Mouse (Mus musculus) CH12.LX (cell line): ENCODE measurements around the gene Rnf41. TPM values are rescaled to one million over a fixed set of nuclear protein-coding genes. Genes with fewer than 3 reads are reported as not detected.

Source experiments
- DNase-seq: peaks from one replicate; pipeline ENCODE4 v3.0.0-alpha.2; 2013; ENCODE audit errors: extremely low read depth
- H3K27ac ChIP-seq: 2 replicates; pipeline ENCODE4 v1.5.1; 2012; ENCODE audit warnings: low read depth, mild to moderate bottlenecking, control low read depth, moderate library complexity; ENCODE audit not compliant: insufficient read depth
- H3K27me3 ChIP-seq: replicated peaks from 2 replicates; pipeline ENCODE3; 2012; ENCODE audit warnings: inconsistent platforms
- H3K36me3 ChIP-seq, 2 experiments: replicated peaks in 1 of 2; 2 replicates each; pipeline versions ENCODE3 to v1.6.1; 2012; ENCODE audit warnings: inconsistent platforms in 1 of 2, low read length in 1 of 2, mild to moderate bottlenecking in 1 of 2, mixed read lengths in 1 of 2, moderate library complexity in 1 of 2; ENCODE audit not compliant: control insufficient read depth in 1 of 2, insufficient read depth in 1 of 2
- H3K4me1 ChIP-seq, 2 experiments: 2 replicates each; pipeline ENCODE4 v1.6.1; 2012; ENCODE audit warnings: inconsistent platforms in 1 of 2, moderate library complexity in 1 of 2; ENCODE audit not compliant: insufficient read depth in 2 of 2, control insufficient read depth in 1 of 2
- H3K4me2 ChIP-seq: 2 replicates; pipeline ENCODE4 v1.6.1; 2012; ENCODE audit warnings: low read depth, mild to moderate bottlenecking, control low read depth; ENCODE audit not compliant: poor library complexity, insufficient read depth, severe bottlenecking
- H3K4me3 ChIP-seq, 3 experiments: fragments of 150-350 bp in 1 of 3; sonication (generic) in 1 of 3; replicated peaks in 1 of 3; 2 replicates each; pipeline versions ENCODE3 to v1.5.1; 2011 to 2012; ENCODE audit warnings: low read depth in 2 of 3, low read length in 2 of 3, mild to moderate bottlenecking in 2 of 3, moderate library complexity in 2 of 3, control low read depth in 1 of 3, improper control_type of control experiment in 1 of 3, inconsistent platforms in 1 of 3, mixed read lengths in 1 of 3; ENCODE audit not compliant: poor library complexity in 1 of 3
- H3K79me2 ChIP-seq: replicated peaks from 2 replicates; pipeline ENCODE4 v1.6.1; 2012; ENCODE audit warnings: mild to moderate bottlenecking, moderate library complexity; ENCODE audit not compliant: control insufficient read depth, poor library complexity, insufficient read depth, severe bottlenecking; ENCODE audit errors: extremely low read depth
- H3K9ac ChIP-seq: 2 replicates; pipeline ENCODE4 v1.6.1; 2012; ENCODE audit warnings: low read depth, mild to moderate bottlenecking, control low read depth, moderate library complexity; ENCODE audit not compliant: insufficient read depth
- H3K9me3 ChIP-seq: replicated peaks from 2 replicates; pipeline ENCODE3; 2012; ENCODE audit warnings: low read length, inconsistent platforms, mixed read lengths
- BHLHE40 ChIP-seq: IDR thresholded peaks from 2 replicates; pipeline ENCODE4 v1.6.1; 2011; ENCODE audit warnings: mild to moderate bottlenecking, low read depth, low read length, improper control_type of control experiment
- CHD1 ChIP-seq: IDR thresholded peaks from 2 replicates; pipeline ENCODE4 v1.6.1; 2012; ENCODE audit warnings: low read depth, low read length, improper control_type of control experiment, inconsistent platforms
- CHD2 ChIP-seq: IDR thresholded peaks from 2 replicates; pipeline ENCODE4 v1.6.1; 2011; ENCODE audit warnings: low read length, improper control_type of control experiment
- CTCF ChIP-seq, 2 experiments: IDR thresholded peaks in 1 of 2; conservative IDR thresholded peaks in 1 of 2; 2 replicates each; pipeline ENCODE4 v1.5.1; 2011 to 2012; ENCODE audit warnings: low read depth in 2 of 2, low read length in 2 of 2, improper control_type of control experiment in 1 of 2, inconsistent platforms in 1 of 2, mild to moderate bottlenecking in 1 of 2, moderate library complexity in 1 of 2
- ELF1 ChIP-seq: IDR thresholded peaks from 2 replicates; pipeline ENCODE4 v1.6.1; 2014; ENCODE audit warnings: low read depth, mild to moderate bottlenecking, inconsistent platforms, low read length, improper control_type of control experiment
- ETS1 ChIP-seq: conservative IDR thresholded peaks from 2 replicates; pipeline ENCODE4 v1.6.1; 2012; ENCODE audit warnings: low read depth, mild to moderate bottlenecking, inconsistent platforms, low read length, improper control_type of control experiment, moderate library complexity
- HCFC1 ChIP-seq: IDR thresholded peaks from 2 replicates; pipeline ENCODE4 v1.6.1; 2012; ENCODE audit warnings: low read depth, mild to moderate bottlenecking, inconsistent platforms, low read length, improper control_type of control experiment
- JUN ChIP-seq: IDR thresholded peaks from 2 replicates; pipeline ENCODE4 v1.6.1; 2011; ENCODE audit warnings: low read depth, mild to moderate bottlenecking, low read length, improper control_type of control experiment, moderate library complexity; ENCODE audit not compliant: insufficient read depth
- JUND ChIP-seq: conservative IDR thresholded peaks from 2 replicates; pipeline ENCODE4 v1.6.1; 2011; ENCODE audit warnings: low read depth, low read length, improper control_type of control experiment
- KAT2A ChIP-seq: IDR thresholded peaks from 2 replicates; pipeline ENCODE4 v1.6.1; 2012; ENCODE audit warnings: low read length, improper control_type of control experiment, inconsistent platforms; ENCODE audit not compliant: insufficient replicate concordance
- MAFK ChIP-seq: IDR thresholded peaks from 2 replicates; pipeline ENCODE4 v1.6.1; 2011; ENCODE audit warnings: low read length, improper control_type of control experiment; ENCODE audit not compliant: insufficient replicate concordance
- MAX ChIP-seq: IDR thresholded peaks from 2 replicates; pipeline ENCODE4 v1.6.1; 2011; ENCODE audit warnings: low read length, improper control_type of control experiment
- MXI1 ChIP-seq: IDR thresholded peaks from 2 replicates; pipeline ENCODE4 v1.6.1; 2011; ENCODE audit warnings: mild to moderate bottlenecking, low read depth, low read length, improper control_type of control experiment
- NELFE ChIP-seq: IDR thresholded peaks from 2 replicates; pipeline ENCODE4 v1.6.1; 2011; ENCODE audit warnings: low read depth, low read length, improper control_type of control experiment
- NRF1 ChIP-seq: IDR thresholded peaks from 2 replicates; pipeline ENCODE4 v1.6.1; 2014; ENCODE audit warnings: low read depth, mild to moderate bottlenecking, inconsistent platforms, low read length, improper control_type of control experiment, moderate library complexity
- PAX5 ChIP-seq: IDR thresholded peaks from 2 replicates; pipeline ENCODE4 v1.6.1; 2012; ENCODE audit warnings: low read length, inconsistent platforms, mixed read lengths
- POLR2AphosphoS2 ChIP-seq: IDR thresholded peaks from 2 replicates; pipeline ENCODE4 v1.6.1; 2011; ENCODE audit warnings: low read depth, low read length, improper control_type of control experiment
- SIN3A ChIP-seq: IDR thresholded peaks from 2 replicates; pipeline ENCODE4 v1.6.1; 2012; ENCODE audit warnings: low read length, improper control_type of control experiment, inconsistent platforms
- TBP ChIP-seq: conservative IDR thresholded peaks from 2 replicates; pipeline ENCODE4 v1.6.1; 2011; ENCODE audit warnings: low read depth, low read length, improper control_type of control experiment
- TCF12 ChIP-seq: IDR thresholded peaks from 2 replicates; pipeline ENCODE4 v1.6.1; 2014; ENCODE audit warnings: low read depth, mild to moderate bottlenecking, inconsistent platforms, low read length, improper control_type of control experiment
- UBTF ChIP-seq: IDR thresholded peaks from 2 replicates; pipeline ENCODE4 v1.6.1; 2012; ENCODE audit warnings: low read depth, mild to moderate bottlenecking, inconsistent platforms, low read length, improper control_type of control experiment, moderate library complexity
- USF1 ChIP-seq: IDR thresholded peaks from 2 replicates; pipeline ENCODE4 v1.6.1; 2014; ENCODE audit warnings: low read depth, mild to moderate bottlenecking, inconsistent platforms, low read length, improper control_type of control experiment
- USF2 ChIP-seq: conservative IDR thresholded peaks from 2 replicates; pipeline ENCODE4 v1.6.1; 2011; ENCODE audit warnings: low read depth, low read length, improper control_type of control experiment
- ZC3H11A ChIP-seq: IDR thresholded peaks from 2 replicates; pipeline ENCODE4 v1.6.1; 2012; ENCODE audit warnings: low read depth, mild to moderate bottlenecking, inconsistent platforms, low read length, improper control_type of control experiment
- ZKSCAN1 ChIP-seq: IDR thresholded peaks from 2 replicates; pipeline ENCODE4 v1.6.1; 2012; ENCODE audit warnings: low read depth, inconsistent platforms, low read length, improper control_type of control experiment, borderline replicate concordance
- ZMIZ1 ChIP-seq: IDR thresholded peaks from 2 replicates; pipeline ENCODE4 v1.6.1; 2012; ENCODE audit warnings: low read depth, mild to moderate bottlenecking, inconsistent platforms, low read length, improper control_type of control experiment
- ZNF384 ChIP-seq: IDR thresholded peaks from 2 replicates; pipeline ENCODE4 v1.6.1; 2012; ENCODE audit warnings: low read depth, low read length, improper control_type of control experiment, inconsistent platforms
- dilution Hi-C: fragments of 300-500 bp; cut with MboI; formaldehyde crosslinking; loops from 2 replicates; pipeline ENCODE4 v1.14.3; 2020; ENCODE audit warnings: low sequenced_read_pairs; ENCODE audit not compliant: extremely low pct_unique_long_range_greater_than_20kb, extremely low pct_ligation_motif_present
- in situ Hi-C: fragments of 300-500 bp; cut with MboI; formaldehyde crosslinking; loops from 3 replicates; pipeline ENCODE4 v1.14.3; 2019; ENCODE audit warnings: low sequenced_read_pairs, low pct_ligation_motif_present, low pct_unique_long_range_greater_than_20kb, mixed read lengths
- polyA plus RNA-seq: library from polyadenylated mRNA; unstranded; fragments of >175 nt; gene quantifications from 2 replicates; pipeline ENCODE4 v1.2.1, GENCODE M21; 2012; ENCODE audit warnings: low read depth; ENCODE audit not compliant: insufficient read length
- total RNA-seq, 2 experiments: library from RNA; depleted of rRNA; stranded (reverse); fragments of 300-350 nt in 1 of 2; fragments of >200 nt in 1 of 2; gene quantifications; 2 replicates each; pipeline ENCODE4 v1.2.3; 2012 to 2014

The Rnf41 gene
- total and polyA plus RNA-seq, 3 experiments: 15.3 to 19.9 (median 17.4) TPM

DNA sequence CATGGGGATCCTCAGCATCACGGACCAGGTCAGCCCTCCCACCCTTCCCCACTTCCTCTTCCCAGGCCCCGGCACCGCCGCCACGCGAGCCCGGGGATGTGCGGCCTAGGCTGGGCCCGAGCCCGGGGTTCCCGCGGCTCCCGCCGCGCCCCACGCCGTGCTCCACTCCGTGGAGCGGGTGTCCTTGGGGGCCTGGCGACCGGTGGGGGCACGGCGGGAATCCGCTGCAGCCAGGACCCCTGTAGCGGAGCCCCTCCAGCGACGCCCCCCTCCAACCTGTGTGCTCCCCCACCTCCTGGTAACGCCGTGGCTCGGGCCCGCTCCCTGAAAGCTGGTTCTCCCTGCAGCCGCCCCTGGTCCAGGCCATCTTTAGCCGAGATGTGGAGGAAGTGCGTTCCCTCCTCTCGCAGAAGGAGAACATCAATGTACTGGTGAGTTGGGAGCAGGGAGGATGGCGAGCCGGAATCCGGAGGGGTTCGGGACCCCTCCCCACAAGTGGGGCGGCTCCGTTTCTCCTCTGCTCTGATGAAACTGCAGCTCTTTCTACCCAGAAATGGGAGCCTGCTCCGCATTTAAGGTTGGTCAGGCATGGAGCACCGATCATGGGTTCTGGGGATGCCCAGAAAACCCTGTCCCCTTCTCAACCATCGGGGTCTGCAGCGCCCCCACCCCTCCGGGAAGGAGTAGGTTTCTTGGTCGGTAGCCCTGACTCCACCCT is 34.1 kb upstream of the Rnf41 start:
- Histone ChIP-seq H3K27ac (peak overlapping the region; percentile 37), H3K36me3 (peaks cover 26 to 41% of the 10 kb centered on the region in 2 experiments), H3K27me3 (no peaks in the 10 kb centered on the region), H3K4me3 (peak overlapping the region; percentile 83 to 89 (median 84)), H3K9me3 (no peaks in the 10 kb centered on the region), H3K9ac (peak overlapping the region; percentile 97), H3K4me1 (peaks cover 14 to 38% of the 10 kb centered on the region in 2 experiments), H3K79me2 (peaks cover 25% of the 10 kb centered on the region), H3K4me2 (peak overlapping the region; percentile 86)
- dilution Hi-C loops: no loop called here
- peak; percentile 33 for DNase-seq
- TF ChIP-seq PAX5: no peak
- no peak for TF ChIP-seq ZC3H11A
- peak; percentile 57 for TF ChIP-seq HCFC1
- no peak for TF ChIP-seq MAX
- peak; percentile 99 for TF ChIP-seq UBTF
- TF ChIP-seq TCF12: no peak
- no peak for TF ChIP-seq USF2
- TF ChIP-seq ZMIZ1: no peak
- peak; percentile 43 for TF ChIP-seq MXI1
- no peak for TF ChIP-seq USF1
- 0 out of 2 replicates have a peak, but pooled peaks have one; percentile 23 for TF ChIP-seq KAT2A
- TF ChIP-seq CTCF (conservative IDR thresholded peaks at IDR 0.05 in 1 of 2, IDR thresholded peaks at IDR 0.05 in 1 of 2; ENCODE audit: low read depth in 2 of 2, low read length in 2 of 2): peak in 1 of 2 experiments; percentile 29; a peak in 1 of 4 replicates
- peak; percentile 51; the same call in 1 of the 2 replicates for TF ChIP-seq SIN3A
- no peak for TF ChIP-seq ETS1
- in situ Hi-C loops: no loop called here

GRCm38 (mm10) chr10:128377940-128378448 is 33.5 kb upstream of the Rnf41 start:
- Histone ChIP-seq H3K9me3 (no peaks in the 10 kb centered on the region), H3K4me2 (peak overlapping the region; percentile 86), H3K4me3 (peak overlapping the region; percentile 83 to 89 (median 84)), H3K27ac (0 out of 2 replicates have a peak overlapping the region, but pooled peaks have one; percentile 8), H3K79me2 (peaks cover 25% of the 10 kb centered on the region), H3K27me3 (no peaks in the 10 kb centered on the region), H3K9ac (peak overlapping the region; percentile 97), H3K4me1 (peaks cover 14 to 36% of the 10 kb centered on the region in 2 experiments), H3K36me3 (peaks cover 32 to 47% of the 10 kb centered on the region in 2 experiments)
- no peak for TF ChIP-seq ZNF384
- no peak for TF ChIP-seq POLR2AphosphoS2
- no peak for TF ChIP-seq NRF1
- no peak for TF ChIP-seq ZKSCAN1
- no peak for TF ChIP-seq CHD2
- TF ChIP-seq TBP: no peak
- TF ChIP-seq NELFE: no peak
- TF ChIP-seq CHD1: no peak
- no peak for TF ChIP-seq MXI1
- no peak for TF ChIP-seq BHLHE40
- TF ChIP-seq JUN: no peak
- no peak for TF ChIP-seq UBTF
- no peak for TF ChIP-seq ELF1
- TF ChIP-seq MAFK: no peak
- no peak for TF ChIP-seq USF1
- no peak for TF ChIP-seq CTCF (conservative IDR thresholded peaks at IDR 0.05 in 1 of 2, IDR thresholded peaks at IDR 0.05 in 1 of 2; ENCODE audit: low read depth in 2 of 2, low read length in 2 of 2)
- TF ChIP-seq JUND: no peak
- in situ Hi-C loops (no loop called here), dilution Hi-C loops (no loop called here)
- no peak for DNase-seq
